Mouse (Mus musculus) cerebellum, adult 2 months (tissue): ENCODE data around the gene Dclk2. TPM values are rescaled to one million over a fixed set of nuclear protein-coding genes. Genes with fewer than 3 reads are reported as not detected.

Experiments
- DNase-seq, 2 experiments: peaks; one replicate each; pipeline ENCODE4 v3.0.0; 2021
- H3K27ac ChIP-seq: fragments of 200-500 bp; 2 replicates; pipeline ENCODE4 v1.5.1; 2012; ENCODE audit warnings: low read length, control low read depth, inconsistent platforms; ENCODE audit not compliant: insufficient read depth
- H3K27me3 ChIP-seq: fragments of 200-500 bp; 2 replicates; pipeline ENCODE4 v1.6.1; 2012; ENCODE audit warnings: inconsistent platforms, mild to moderate bottlenecking, low read length, moderate library complexity; ENCODE audit not compliant: control insufficient read depth, insufficient read depth
- H3K4me1 ChIP-seq: fragments of 200-500 bp; 2 replicates; pipeline ENCODE4 v1.6.1; 2011; ENCODE audit warnings: low read length; ENCODE audit not compliant: control insufficient read depth, insufficient read depth
- H3K4me3 ChIP-seq: fragments of 200-500 bp; replicated peaks from 2 replicates; pipeline ENCODE3; 2011; ENCODE audit warnings: mild to moderate bottlenecking, low read depth, low read length, control low read depth; ENCODE audit not compliant: insufficient read depth
- CTCF ChIP-seq: fragments of 200-500 bp; IDR thresholded peaks from 2 replicates; pipeline ENCODE4 v1.5.1; 2011; ENCODE audit warnings: low read depth, mild to moderate bottlenecking, control low read depth, low read length, moderate library complexity, borderline replicate concordance; ENCODE audit not compliant: insufficient read depth
- POLR2A ChIP-seq: fragments of 200-500 bp; IDR thresholded peaks from 2 replicates; pipeline ENCODE4 v1.6.1; 2011; ENCODE audit warnings: low read length, control low read depth, borderline replicate concordance; ENCODE audit not compliant: insufficient read depth
- WGBS: fragments of 180-500 bp; shearing (Covaris S2); methylation state at CpG from one replicate; pipeline ENCODE4 v1.1.7; 2018; 5-methylcytosine and 5-hydroxymethylcytosine counted together
- polyA plus RNA-seq: library from polyadenylated mRNA; depleted of rRNA; stranded (reverse); fragments of >200 nt; gene quantifications from 2 replicates; pipeline ENCODE4 v1.2.3, GENCODE M21; 2012

The Dclk2 gene
- polyA plus RNA-seq, 1 experiment: 59.5 TPM

DNA sequence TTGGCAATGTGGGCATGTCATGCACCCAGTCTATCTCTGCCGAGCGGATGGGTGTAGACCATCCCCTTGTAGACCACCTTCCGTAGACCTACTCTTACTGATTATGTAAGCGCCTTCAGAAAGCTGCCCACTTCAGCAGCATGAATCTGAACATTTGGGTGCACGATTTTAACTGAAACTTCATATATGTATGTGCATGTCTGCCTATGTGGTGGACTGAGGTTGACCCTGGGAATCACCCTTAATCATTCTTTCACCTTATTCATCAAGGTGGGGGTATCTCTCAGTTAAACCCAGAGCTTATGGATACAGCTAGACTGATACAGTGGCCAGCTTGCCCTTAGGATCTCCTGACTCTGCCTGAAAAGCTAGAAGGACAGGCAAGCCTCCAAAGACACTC lies 3.6 kb downstream of the Dclk2 start:
- H3K4me3 ChIP-seq: no peak overlapping the region
- H3K27me3 ChIP-seq: no peaks in the 10 kb centered on the region
- H3K27ac ChIP-seq: no peak overlapping the region
- no peak for DNase-seq
- H3K4me1 ChIP-seq: peaks cover 8% of the 10 kb centered on the region
- WGBS: 90% methylated on average over 5 of the region's 5 CpGs
- TF ChIP-seq CTCF (no peak), POLR2A (no peak)

DNA sequence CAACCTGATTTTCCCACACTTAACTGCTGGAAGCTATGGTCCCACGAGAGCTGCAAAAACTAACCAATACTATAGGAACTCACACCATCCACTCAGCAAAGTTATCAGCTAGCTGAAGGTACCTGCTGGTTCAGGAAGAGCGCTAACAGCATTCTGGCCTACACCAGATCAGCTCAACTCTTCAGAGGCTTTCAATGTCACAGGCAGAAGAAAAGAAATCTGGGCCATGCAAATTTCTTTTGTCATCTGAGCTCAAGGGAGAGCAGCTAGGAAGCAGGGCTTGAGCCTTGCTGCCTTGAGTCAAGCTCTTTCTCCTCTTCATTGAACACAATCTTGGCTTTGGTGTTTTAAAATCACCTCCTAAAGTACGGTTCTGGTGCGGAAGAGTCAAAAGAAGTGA lies 4.0 kb downstream of the Dclk2 start:
- H3K27me3 ChIP-seq: no peaks in the 10 kb centered on the region
- no peak overlapping the region for H3K27ac ChIP-seq
- 73% methylated on average over 4 of the region's 4 CpGs for WGBS
- no peak for DNase-seq
- H3K4me1 ChIP-seq: peaks cover 8% of the 10 kb centered on the region
- H3K4me3 ChIP-seq: no peak overlapping the region
- no peak for TF ChIP-seq POLR2A
- TF ChIP-seq CTCF: no peak

DNA sequence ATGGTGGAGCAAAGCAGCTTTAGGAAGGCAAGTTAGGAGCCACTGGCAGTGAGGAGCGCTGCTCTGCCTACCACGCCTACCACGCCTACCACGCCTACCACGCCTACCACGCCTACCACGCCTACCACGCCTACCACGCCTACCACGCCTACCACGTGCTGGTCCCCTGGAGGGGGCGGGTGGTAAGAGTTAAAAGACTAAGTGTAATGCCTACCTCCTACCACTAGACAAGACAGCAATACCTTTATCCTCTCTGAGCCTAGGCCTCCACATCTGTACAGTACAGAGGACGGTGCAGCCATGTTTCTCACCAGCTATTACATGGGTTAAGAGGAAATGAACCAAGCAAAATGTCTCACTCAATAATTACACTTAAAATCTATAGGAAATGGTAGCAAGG lies 5.4 kb downstream of the Dclk2 start:
- no peak for TF ChIP-seq CTCF
- no peak for TF ChIP-seq POLR2A
- H3K4me1 ChIP-seq: peaks cover 10% of the 10 kb centered on the region
- WGBS: 89% methylated on average over 13 of the region's 13 CpGs
- H3K27ac ChIP-seq: no peak overlapping the region
- H3K27me3 ChIP-seq: no peaks in the 10 kb centered on the region
- no peak overlapping the region for H3K4me3 ChIP-seq
- DNase-seq: no peak

DNA sequence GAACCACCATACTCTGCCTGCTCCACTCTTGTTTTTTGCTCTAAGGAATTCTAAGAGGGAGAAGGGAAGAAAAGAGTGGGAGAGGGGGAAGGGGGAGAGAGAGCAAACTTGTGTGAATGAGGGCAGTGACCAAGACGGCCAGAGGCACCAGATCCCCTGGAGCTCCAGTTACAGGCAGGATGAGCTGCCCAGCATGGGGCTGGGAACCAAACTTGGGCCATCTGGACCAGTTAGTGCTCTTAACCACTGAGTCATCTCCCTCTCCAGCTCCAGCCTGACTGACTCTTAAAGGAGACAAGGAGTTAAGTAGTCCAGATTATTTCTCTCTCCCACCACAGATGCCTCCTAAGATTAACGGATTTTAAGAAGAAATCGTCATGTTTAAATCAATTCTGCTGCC lies 6.3 kb downstream of the Dclk2 start:
- no peaks in the 10 kb centered on the region for H3K27me3 ChIP-seq
- no peak overlapping the region for H3K4me3 ChIP-seq
- no peak overlapping the region for H3K27ac ChIP-seq
- peak; percentile 34 to 59 for DNase-seq
- peaks cover 12% of the 10 kb centered on the region for H3K4me1 ChIP-seq
- 38% methylated on average over 3 of the region's 3 CpGs for WGBS
- no peak for TF ChIP-seq POLR2A
- no peak for TF ChIP-seq CTCF

DNA sequence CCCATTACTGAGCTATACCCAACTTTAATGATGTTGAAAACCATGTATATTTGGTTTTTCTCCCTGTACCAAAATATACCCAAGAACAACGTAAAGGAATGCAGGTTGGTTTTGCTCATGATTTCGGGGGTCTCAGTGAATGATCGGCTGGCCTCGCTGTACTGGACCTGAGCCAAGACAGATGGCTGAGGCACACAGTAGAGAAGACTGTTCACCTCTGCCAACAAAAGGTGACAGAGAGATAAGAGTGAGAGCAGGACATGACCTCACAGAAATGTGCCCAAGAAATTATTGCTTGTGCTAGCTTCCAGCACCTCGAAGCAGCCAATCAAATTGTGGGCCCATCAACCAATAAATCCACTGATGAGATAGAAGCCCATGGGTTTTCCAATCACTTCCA lies 22.3 kb downstream of the Dclk2 start:
- H3K4me1 ChIP-seq: peaks cover 9% of the 10 kb centered on the region; the same call in 1 of the 2 replicates
- 42% methylated on average over 5 of the region's 5 CpGs for WGBS
- no peak overlapping the region for H3K27ac ChIP-seq
- H3K4me3 ChIP-seq: no peak overlapping the region
- H3K27me3 ChIP-seq: no peaks in the 10 kb centered on the region
- no peak for DNase-seq
- no peak for TF ChIP-seq CTCF
- TF ChIP-seq POLR2A: no peak

DNA sequence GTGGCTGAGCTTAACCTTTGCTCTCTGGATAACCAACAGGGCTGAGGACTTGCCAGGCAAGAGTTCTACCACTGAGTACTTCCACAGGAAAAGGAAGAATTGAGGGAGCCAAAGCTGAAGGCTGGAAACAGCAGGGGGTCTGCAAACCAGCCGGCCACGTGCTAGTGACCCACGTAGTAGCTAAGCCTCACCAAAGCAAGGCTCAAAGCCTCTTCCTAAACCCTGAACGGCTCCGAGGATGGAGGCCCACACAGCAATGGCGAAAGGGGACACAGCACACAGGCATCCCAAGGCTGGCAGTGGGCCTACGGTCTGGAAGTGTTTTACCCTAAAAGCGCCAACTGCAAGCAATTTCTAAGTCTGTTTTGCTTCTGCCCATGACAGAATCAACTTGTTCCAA lies 23.1 kb downstream of the Dclk2 start:
- no peak overlapping the region for H3K27ac ChIP-seq
- TF ChIP-seq POLR2A: no peak
- no peak for TF ChIP-seq CTCF
- H3K4me3 ChIP-seq: no peak overlapping the region
- peak; percentile 46 to 51 for DNase-seq
- H3K4me1 ChIP-seq: peaks cover 9% of the 10 kb centered on the region; the same call in 1 of the 2 replicates
- H3K27me3 ChIP-seq: no peaks in the 10 kb centered on the region
- 14% methylated on average over 8 of the region's 8 CpGs for WGBS

DNA sequence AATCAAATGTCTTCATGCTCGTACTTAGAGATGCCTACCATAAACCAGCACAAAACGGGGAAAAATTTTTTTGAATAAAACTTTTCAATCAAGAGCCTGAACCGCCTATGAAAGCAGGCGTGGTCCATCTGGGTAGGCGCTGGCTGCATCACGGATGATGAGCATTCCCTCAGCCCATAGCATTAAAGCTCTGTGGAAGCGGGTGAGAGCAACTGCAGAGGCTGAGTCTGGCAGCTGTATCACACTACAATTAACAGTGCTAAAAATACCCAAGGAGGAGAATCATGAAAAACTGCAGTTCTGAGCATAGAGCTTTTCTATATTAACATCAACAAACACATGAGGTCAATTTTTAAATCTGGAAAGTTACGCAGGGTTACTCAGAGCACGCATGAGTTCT lies 23.6 kb downstream of the Dclk2 start:
- Histone ChIP-seq H3K4me1 (peaks cover 9% of the 10 kb centered on the region; the same call in 1 of the 2 replicates), H3K27me3 (no peaks in the 10 kb centered on the region), H3K4me3 (no peak overlapping the region), H3K27ac (no peak overlapping the region)
- DNase-seq: no peak
- TF ChIP-seq CTCF (no peak), POLR2A (no peak)
- 88% methylated on average over 9 of the region's 9 CpGs for WGBS

DNA sequence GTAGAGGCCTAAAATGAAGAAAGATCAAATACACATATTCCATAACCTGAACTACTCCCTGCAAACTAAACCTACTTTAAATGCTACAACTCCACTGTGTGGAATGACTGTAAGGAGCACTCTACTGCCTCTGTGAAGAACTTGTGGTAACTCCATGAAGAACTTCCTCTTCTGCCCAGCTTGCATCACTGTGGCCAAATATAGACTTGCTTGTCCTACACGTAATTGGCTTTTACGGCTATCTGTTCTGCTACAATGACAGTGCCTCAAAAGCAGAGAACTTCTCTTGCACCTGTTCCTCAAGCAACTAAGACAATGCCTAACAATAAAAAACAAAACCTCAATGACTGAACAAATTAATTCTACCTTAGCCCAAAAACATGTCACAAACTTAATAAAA lies 26.2 kb downstream of the Dclk2 start:
- no peaks in the 10 kb centered on the region for H3K27me3 ChIP-seq
- H3K4me3 ChIP-seq: no peak overlapping the region
- H3K27ac ChIP-seq: no peak overlapping the region
- H3K4me1 ChIP-seq: peaks cover 9% of the 10 kb centered on the region; the same call in 1 of the 2 replicates
- WGBS: 38% methylated on average over 2 of the region's 2 CpGs
- TF ChIP-seq POLR2A (no peak), CTCF (no peak)
- no peak for DNase-seq
